Mouse (Mus musculus) limb, embryonic 10.5 days (tissue): ENCODE measurements around the gene Idnk. TPM values are rescaled to one million over a fixed set of nuclear protein-coding genes. Genes with fewer than 3 reads are reported as not detected.
A peak's percentile ranks its signal among the peaks of the same experiment; 100 is the strongest.

Experiments
- DNase-seq: peaks from one replicate; pipeline ENCODE4 v3.0.0-alpha.2; 2017; ENCODE audit warnings: low spot score
- H3K27ac ChIP-seq: fragments of 300-500 bp; sonication (generic); 2 replicates; pipeline ENCODE4 v1.5.1; 2016; ENCODE audit warnings: mild to moderate bottlenecking
- H3K27me3 ChIP-seq: fragments of 300-500 bp; sonication (generic); 2 replicates; pipeline ENCODE4 v1.6.1; 2016; ENCODE audit warnings: low read depth, mild to moderate bottlenecking; ENCODE audit not compliant: poor library complexity, severe bottlenecking
- H3K36me3 ChIP-seq: fragments of 300-500 bp; sonication (generic); 2 replicates; pipeline ENCODE4 v1.6.1; 2016; ENCODE audit warnings: mild to moderate bottlenecking, moderate library complexity
- H3K4me1 ChIP-seq: fragments of 300-500 bp; sonication (generic); 2 replicates; pipeline ENCODE4 v1.6.1; 2016
- H3K4me3 ChIP-seq: fragments of 300-500 bp; sonication (generic); 2 replicates; pipeline ENCODE4 v1.5.1; 2016; ENCODE audit warnings: mild to moderate bottlenecking, moderate library complexity
- H3K9me3 ChIP-seq: fragments of 300-500 bp; sonication (generic); replicated peaks from 2 replicates; pipeline ENCODE4 v1.6.1; 2016; ENCODE audit warnings: mild to moderate bottlenecking
- WGBS: fragments of 180-500 bp; shearing (Covaris S2); methylation state at CpG from one replicate; pipeline ENCODE4 v1.1.7; 2016; 5-methylcytosine and 5-hydroxymethylcytosine counted together
- polyA plus RNA-seq: library from polyadenylated mRNA; unstranded; fragments of >200 nt; fragmentation: Nextera tagmentation; extraction: Ambion mirVana; gene quantifications from 2 replicates; pipeline ENCODE4 v1.2.1, GENCODE M21; 2016

The Idnk gene
- polyA plus RNA-seq, 1 experiment from 2014 or later, result 36.1 TPM

DNA sequence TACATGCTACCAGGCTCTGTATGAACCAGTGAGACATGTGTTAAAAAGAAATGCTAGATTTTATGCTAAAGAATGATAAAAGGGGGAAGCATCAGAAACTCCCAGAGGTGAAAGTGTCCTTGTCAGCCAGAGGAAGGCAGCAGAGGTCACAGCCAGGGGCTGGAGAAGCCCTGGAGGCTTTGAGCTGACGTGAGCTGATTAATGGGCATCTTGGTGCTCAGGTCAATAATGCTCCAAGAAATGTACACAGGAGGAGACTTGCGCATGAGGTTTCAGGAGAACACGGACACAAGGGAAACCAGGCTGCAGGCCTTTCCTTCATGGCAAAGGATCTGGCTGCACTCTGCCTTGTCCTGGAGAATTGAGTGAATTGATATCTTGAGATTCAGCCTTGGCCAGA, 30.3 kb downstream of the Idnk start:
- H3K27ac ChIP-seq, result no peak overlapping the region
- peaks cover 95% of the 10 kb centered on the region for H3K36me3 ChIP-seq

DNA sequence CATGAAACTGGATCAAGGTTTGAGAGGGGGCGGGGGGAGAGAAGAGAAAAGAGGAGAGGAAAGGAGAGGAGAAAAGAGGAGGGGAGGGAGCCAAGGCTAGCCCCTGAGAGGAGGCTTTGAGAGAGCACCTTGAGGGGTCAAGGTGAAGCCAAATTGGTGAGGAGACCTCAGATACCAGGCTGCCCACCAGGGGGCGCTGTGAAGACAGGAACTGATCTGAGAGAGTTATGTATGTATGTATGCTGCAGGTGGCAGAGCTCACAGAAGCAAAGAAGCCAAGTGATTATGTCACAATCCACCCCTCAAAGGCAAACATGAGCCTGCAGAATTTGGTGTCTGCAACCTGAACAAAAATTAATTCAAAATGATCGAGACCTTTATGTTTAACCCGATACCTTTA, 31.0 kb downstream of the Idnk start:
- no peak overlapping the region for H3K4me3 ChIP-seq
- no peak overlapping the region for H3K27ac ChIP-seq
- 65% methylated on average over 4 of the region's 4 CpGs for WGBS
- H3K4me1 ChIP-seq, result no peaks in the 10 kb centered on the region
- DNase-seq, result peak; percentile 94
- peaks cover 95% of the 10 kb centered on the region for H3K36me3 ChIP-seq
- no peaks in the 10 kb centered on the region for H3K9me3 ChIP-seq
- H3K27me3 ChIP-seq, result no peaks in the 10 kb centered on the region

More for the DNA sequence above, 30.3 kb downstream of the Idnk start:
- no peak overlapping the region for H3K4me3 ChIP-seq
- H3K9me3 ChIP-seq, result no peaks in the 10 kb centered on the region
- DNase-seq, result no peak
- no peaks in the 10 kb centered on the region for H3K4me1 ChIP-seq
- H3K27me3 ChIP-seq, result no peaks in the 10 kb centered on the region
- 95% methylated on average over 3 of the region's 3 CpGs for WGBS

DNA sequence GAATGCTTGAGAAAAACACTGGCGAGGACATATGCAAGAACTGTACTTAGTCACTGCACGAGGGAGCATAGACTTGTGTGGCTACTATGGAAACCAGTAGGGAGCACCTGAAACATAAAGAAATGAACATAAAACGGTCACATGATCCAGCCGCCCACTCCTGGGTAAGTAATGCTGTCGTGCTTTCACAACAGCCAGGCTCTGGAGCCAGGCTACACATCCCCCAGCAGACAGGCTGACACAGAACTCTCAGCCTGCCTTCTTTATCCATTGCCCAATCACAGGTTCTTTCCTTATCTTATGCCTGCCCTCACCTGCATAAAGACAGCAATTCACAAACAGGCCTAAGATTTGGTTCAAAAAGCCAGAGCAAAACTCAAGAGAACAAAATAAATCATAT, 32.0 kb downstream of the Idnk start:
- Histone ChIP-seq H3K27ac (no peak overlapping the region), H3K9me3 (no peaks in the 10 kb centered on the region), H3K27me3 (no peaks in the 10 kb centered on the region), H3K4me3 (no peak overlapping the region), H3K4me1 (no peaks in the 10 kb centered on the region), H3K36me3 (peaks cover 93% of the 10 kb centered on the region)
- WGBS, result 89% methylated on average over 5 of the region's 5 CpGs
- no peak for DNase-seq

DNA sequence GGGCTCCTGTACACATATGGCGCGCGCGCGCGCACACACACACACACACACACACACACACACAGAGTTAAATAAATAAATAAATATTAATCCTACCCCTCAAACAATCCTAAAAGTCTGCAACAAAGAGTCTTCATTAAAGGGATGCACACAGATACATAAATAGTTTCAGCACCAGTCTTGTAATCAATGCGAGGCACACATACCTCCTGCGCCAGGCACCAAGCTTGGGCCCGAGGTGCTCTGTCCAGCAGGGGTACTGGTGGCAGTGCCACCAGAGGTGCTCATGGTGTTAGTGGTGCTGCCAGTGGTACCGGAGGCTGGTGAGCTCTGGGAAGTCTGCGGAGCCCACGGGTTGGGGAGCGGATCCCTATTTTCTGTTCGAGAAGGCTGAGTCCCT, 34.1 kb downstream of the Idnk start:
- Histone ChIP-seq H3K36me3 (peaks cover 95% of the 10 kb centered on the region), H3K9me3 (no peaks in the 10 kb centered on the region), H3K27me3 (no peaks in the 10 kb centered on the region), H3K27ac (no peak overlapping the region), H3K4me1 (no peaks in the 10 kb centered on the region), H3K4me3 (no peak overlapping the region)
- no peak for DNase-seq
- 97% methylated on average over 14 of the region's 14 CpGs for WGBS

DNA sequence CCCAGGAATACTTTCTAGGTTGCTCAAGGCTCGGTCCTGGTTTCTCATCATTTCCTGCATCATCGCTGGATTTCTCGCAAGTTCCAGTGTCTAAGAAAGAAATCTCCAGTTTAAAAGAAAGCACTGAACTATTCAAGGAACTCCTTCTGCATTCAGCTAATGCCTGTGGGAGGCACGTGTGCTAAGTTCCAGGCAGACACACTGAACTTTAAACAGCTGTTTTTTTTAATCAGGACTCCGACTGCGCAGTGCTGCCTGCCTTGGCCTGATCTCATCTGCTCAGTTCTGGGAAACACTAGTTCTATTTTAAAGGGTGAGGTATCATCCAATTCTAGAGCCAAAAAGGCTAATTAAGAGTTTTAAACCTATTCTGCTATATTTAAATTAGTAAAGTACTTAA, 34.7 kb downstream of the Idnk start:
- Histone ChIP-seq H3K36me3 (peaks cover 95% of the 10 kb centered on the region), H3K27me3 (no peaks in the 10 kb centered on the region), H3K27ac (no peak overlapping the region), H3K4me1 (no peaks in the 10 kb centered on the region), H3K4me3 (no peak overlapping the region), H3K9me3 (no peaks in the 10 kb centered on the region)
- no peak for DNase-seq
- WGBS, result 96% methylated on average over 6 of the region's 6 CpGs

DNA sequence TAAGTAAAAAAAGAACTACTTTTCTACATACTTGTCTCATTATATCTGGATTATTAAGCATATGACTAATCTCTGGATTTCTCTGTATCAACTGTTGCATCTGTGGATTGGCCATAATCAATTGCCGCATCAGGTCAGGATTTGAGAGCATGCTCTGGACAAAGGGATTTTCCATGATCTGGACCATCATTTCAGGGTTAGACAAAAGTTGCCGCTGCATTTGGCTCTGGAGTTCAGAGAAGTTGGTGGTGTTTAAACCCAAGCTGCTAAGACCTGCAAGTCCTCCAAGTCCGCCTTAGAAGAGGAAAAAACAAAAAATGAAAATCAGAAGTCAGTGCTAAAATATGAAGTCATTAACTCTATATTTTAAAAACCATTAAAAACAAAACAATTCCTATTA, 35.8 kb downstream of the Idnk start:
- Histone ChIP-seq H3K27ac (no peak overlapping the region), H3K9me3 (no peaks in the 10 kb centered on the region), H3K27me3 (no peaks in the 10 kb centered on the region), H3K4me3 (no peak overlapping the region), H3K36me3 (peaks cover 95% of the 10 kb centered on the region), H3K4me1 (no peaks in the 10 kb centered on the region)
- WGBS, result 95% methylated on average over 3 of the region's 3 CpGs
- no peak for DNase-seq

DNA sequence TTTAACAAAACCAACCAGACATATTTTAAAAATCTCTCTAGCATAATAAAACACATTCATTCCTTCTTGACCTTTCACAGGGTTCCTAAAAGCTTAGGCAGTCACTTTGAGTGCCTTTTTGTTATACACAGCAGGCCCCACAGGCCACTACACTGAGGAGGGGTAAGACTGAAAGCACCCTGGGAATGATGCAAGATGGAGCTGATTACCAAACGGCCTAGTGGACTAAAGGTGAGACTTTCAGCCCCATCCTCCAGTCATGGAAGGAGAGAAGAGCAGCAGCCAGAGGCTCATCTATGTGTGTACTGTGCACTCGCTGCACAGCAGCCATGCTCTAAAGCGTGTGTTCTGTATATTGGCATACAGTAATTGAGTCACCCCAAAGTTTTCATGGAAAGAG, 37.5 kb downstream of the Idnk start:
- no peak for DNase-seq
- H3K4me1 ChIP-seq, result no peaks in the 10 kb centered on the region
- no peaks in the 10 kb centered on the region for H3K9me3 ChIP-seq
- no peak overlapping the region for H3K27ac ChIP-seq
- H3K36me3 ChIP-seq, result peaks cover 79% of the 10 kb centered on the region
- H3K4me3 ChIP-seq, result no peak overlapping the region
- H3K27me3 ChIP-seq, result no peaks in the 10 kb centered on the region
- WGBS, result 89% methylated on average over 3 of the region's 3 CpGs

DNA sequence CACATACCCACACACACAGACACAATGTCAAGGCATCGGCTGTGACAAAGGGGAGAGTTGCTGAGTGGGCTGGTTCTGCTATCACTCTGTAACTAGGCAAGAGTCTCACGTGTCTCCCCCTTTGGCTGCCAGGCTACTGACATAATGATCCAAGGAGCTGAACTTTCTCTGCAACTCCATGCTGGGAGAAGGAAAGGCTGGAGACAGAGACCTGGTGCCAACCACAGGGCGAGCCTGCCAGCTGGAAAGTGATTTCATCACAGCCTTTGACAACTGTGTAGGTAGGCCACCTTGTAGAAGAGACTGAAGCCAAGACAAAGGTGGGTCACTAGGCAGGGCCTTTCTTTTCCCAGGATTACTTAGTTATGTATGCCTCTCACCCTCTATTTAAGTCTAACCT, 39.8 kb downstream of the Idnk start:
- H3K9me3 ChIP-seq, result no peaks in the 10 kb centered on the region
- peaks cover 56% of the 10 kb centered on the region for H3K36me3 ChIP-seq
- no peaks in the 10 kb centered on the region for H3K4me1 ChIP-seq
- H3K4me3 ChIP-seq, result no peak overlapping the region
- DNase-seq, result no peak
- 93% methylated on average over 3 of the region's 3 CpGs for WGBS
- H3K27me3 ChIP-seq, result no peaks in the 10 kb centered on the region
- H3K27ac ChIP-seq, result no peak overlapping the region

DNA sequence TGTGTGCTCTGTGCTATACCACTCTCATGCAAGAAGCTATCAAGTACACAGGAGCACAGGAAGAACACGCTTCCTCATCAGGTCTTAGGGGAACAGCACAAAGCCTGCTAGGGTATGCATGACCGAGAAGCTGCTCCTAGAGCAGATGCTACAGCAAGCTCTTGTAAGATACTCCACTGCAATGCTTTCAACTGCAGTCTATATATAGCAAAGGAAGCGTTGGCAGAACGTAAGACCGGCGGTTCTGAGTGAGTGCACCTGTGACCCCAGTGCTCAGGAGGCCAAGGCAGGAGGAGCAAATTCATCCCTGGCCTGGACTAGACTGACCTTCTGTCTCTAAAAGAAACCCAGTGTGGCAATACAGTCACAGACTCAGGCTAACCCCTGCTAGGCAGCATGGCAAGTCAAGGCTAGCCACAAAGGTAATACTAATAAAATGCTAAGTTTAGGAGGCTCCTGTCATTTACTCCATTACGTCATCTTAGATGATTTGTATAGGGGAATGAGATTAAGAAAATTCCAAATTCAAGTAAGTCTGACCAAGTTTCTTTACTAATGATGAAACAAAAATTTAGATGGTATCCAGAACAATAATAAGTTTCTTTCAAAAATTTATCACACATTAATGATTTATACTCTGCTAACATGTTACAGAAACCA, 40.7 kb downstream of the Idnk start:
- no peak overlapping the region for H3K27ac ChIP-seq
- 91% methylated on average over 7 of the region's 7 CpGs for WGBS
- no peak overlapping the region for H3K4me3 ChIP-seq
- H3K4me1 ChIP-seq, result no peaks in the 10 kb centered on the region
- H3K36me3 ChIP-seq, result peaks cover 47% of the 10 kb centered on the region
- no peaks in the 10 kb centered on the region for H3K9me3 ChIP-seq
- DNase-seq, result no peak
- H3K27me3 ChIP-seq, result no peaks in the 10 kb centered on the region

DNA sequence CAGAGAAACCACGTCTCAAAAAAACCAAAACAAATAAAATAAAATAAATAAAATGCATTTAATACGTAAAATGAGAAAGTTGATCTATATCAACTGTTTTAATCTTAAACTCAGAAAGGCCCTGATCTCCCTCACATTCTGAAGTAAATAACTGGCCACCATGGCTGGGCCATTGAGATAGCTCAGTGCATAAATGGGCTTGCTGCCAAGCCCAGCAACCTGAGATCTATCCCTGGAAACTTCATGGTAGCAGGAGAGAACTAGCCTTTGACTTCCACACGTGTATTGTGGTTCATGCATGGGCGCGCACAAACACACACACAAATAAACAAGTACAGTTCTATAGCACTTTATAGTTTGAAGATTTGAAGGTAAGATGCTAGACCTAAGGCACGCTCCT, 43.9 kb downstream of the Idnk start:
- DNase-seq, result no peak
- Histone ChIP-seq H3K9me3 (no peaks in the 10 kb centered on the region), H3K4me1 (no peaks in the 10 kb centered on the region), H3K27ac (no peak overlapping the region), H3K27me3 (no peaks in the 10 kb centered on the region), H3K36me3 (peaks cover 19% of the 10 kb centered on the region), H3K4me3 (no peak overlapping the region)
- WGBS, result 95% methylated on average over 6 of the region's 6 CpGs

DNA sequence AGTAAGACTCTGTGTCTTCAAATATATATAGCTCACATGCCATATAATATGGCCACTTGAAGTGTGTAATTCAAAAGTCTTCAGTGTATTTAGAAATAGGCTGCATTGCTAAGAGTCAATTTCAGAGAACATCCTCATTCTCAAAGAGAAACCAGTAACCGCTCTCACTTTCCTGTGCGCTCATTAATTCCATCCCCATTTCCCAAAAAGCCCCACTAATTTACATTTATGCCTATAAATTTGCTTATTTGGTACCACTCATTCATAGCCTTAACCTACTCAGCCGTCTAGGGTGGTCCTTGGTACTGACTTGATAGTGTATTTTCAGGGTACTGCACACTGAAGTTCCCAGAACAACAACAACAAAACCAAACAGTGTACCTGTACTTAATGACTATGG, 44.5 kb downstream of the Idnk start:
- 91% methylated on average over 3 of the region's 3 CpGs for WGBS
- no peak overlapping the region for H3K4me3 ChIP-seq
- H3K36me3 ChIP-seq, result peaks cover 18% of the 10 kb centered on the region
- no peak for DNase-seq
- H3K27me3 ChIP-seq, result no peaks in the 10 kb centered on the region
- H3K9me3 ChIP-seq, result no peaks in the 10 kb centered on the region
- H3K4me1 ChIP-seq, result no peaks in the 10 kb centered on the region
- no peak overlapping the region for H3K27ac ChIP-seq

DNA sequence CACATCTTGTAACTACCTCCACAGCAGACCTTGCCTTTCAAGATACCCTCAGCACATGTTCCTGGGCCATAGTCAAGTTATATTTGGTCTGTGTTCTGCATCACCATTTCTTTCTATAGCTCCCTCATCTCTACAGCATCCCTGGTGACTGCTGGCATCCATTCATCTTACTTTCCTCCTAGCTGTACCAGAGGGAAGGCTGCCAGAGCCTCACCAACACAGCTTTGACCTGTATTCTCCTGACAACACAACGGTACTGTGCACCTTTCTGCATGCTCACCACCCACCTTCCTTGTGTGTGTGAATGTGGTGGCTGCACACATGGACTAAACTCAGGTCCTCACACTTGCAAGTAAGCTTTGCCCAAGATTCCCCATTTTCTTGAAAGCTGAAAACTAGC, 45.5 kb downstream of the Idnk start:
- Histone ChIP-seq H3K4me3 (no peak overlapping the region), H3K27ac (no peak overlapping the region), H3K9me3 (no peaks in the 10 kb centered on the region), H3K27me3 (no peaks in the 10 kb centered on the region), H3K4me1 (no peaks in the 10 kb centered on the region), H3K36me3 (peaks cover 13% of the 10 kb centered on the region)
- 92% methylated on average over 1 of the region's 1 CpGs for WGBS
- no peak for DNase-seq

DNA sequence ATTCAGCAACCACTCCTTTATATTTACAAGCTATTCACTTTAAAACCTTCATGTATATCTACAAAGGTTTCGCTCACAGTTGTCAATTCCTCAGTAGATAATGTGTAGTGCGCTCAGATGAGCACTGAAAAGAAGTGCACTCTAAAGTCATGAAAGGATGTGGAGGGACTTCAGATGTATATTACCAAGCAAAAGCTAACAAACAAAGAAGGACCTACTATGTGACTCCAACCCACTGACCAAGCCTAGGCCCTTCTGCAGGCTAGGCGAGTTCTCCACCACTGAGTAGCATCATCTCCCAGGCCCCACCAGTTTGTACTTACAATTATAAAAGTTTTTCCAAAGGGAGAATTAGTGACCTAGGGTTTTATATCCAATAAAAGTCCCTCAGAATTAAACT, 46.8 kb downstream of the Idnk start:
- WGBS, result 94% methylated on average over 3 of the region's 3 CpGs

DNA sequence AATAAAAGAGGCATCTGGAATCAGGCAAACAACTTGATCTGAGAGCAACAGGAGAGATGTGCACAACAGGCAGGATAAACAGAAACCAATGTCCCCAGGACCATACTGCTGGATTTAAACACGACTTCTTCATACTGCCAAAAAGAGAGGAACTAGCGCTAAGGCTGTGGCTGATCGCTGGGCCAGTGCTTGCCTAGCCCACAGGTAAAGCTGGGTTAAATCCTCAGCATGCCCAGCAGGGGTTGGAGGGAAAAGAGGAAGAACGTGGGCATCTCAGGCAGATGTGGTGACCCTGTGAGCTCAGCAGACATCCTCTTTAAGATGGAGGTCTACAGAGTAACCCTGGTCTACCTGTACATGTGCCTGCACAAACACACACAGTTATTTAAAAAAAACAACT, 47.5 kb downstream of the Idnk start:
- Histone ChIP-seq H3K9me3 (no peaks in the 10 kb centered on the region), H3K36me3 (peaks cover 10% of the 10 kb centered on the region), H3K27ac (no peak overlapping the region), H3K4me3 (no peak overlapping the region), H3K27me3 (no peaks in the 10 kb centered on the region), H3K4me1 (no peaks in the 10 kb centered on the region)
- WGBS, result 74% methylated on average over 4 of the region's 4 CpGs
- no peak for DNase-seq

More for the DNA sequence above, 46.8 kb downstream of the Idnk start:
- Histone ChIP-seq H3K27ac (no peak overlapping the region), H3K4me1 (no peaks in the 10 kb centered on the region), H3K27me3 (no peaks in the 10 kb centered on the region), H3K9me3 (no peaks in the 10 kb centered on the region), H3K36me3 (peaks cover 10% of the 10 kb centered on the region), H3K4me3 (no peak overlapping the region)
- no peak for DNase-seq
